Mouse (Mus musculus) forebrain, embryonic 14.5 days (tissue): Measurements from ENCODE around the gene Nme1. TPM values are rescaled to one million over a fixed set of nuclear protein-coding genes. Genes with fewer than 3 reads are reported as not detected.

Experiments used
- ATAC-seq: fragments of 200-750 bp; cut with Nextera tagmentation; 2 replicates; pipeline ENCODE4 v1.8.0; 2017; ENCODE audit warnings: mild to moderate bottlenecking, moderate library complexity
- DNase-seq: peaks from one replicate; pipeline ENCODE4 v3.0.0-alpha.2; 2015; ENCODE audit warnings: low spot score
- H3K27ac ChIP-seq: fragments of 300-500 bp; sonication (generic); 2 replicates; pipeline ENCODE4 v1.5.1; 2014; ENCODE audit warnings: low read depth, mild to moderate bottlenecking, control low read depth, low read length, moderate library complexity
- H3K27me3 ChIP-seq: fragments of 300-500 bp; sonication (generic); replicated peaks from 2 replicates; pipeline ENCODE4 v1.6.1; 2014; ENCODE audit warnings: low read length, control low read depth, mixed read lengths; ENCODE audit not compliant: control insufficient read depth, insufficient read depth
- H3K36me3 ChIP-seq: fragments of 300-500 bp; sonication (generic); 2 replicates; pipeline ENCODE4 v1.6.1; 2014; ENCODE audit warnings: low read length, control low read depth; ENCODE audit not compliant: control insufficient read depth, insufficient read depth
- H3K4me1 ChIP-seq: fragments of 300-500 bp; sonication (generic); 2 replicates; pipeline ENCODE4 v1.6.1; 2014; ENCODE audit warnings: antibody characterized with exemption, low read length, control low read depth; ENCODE audit not compliant: control insufficient read depth, insufficient read depth
- H3K4me2 ChIP-seq: fragments of 300-500 bp; sonication (generic); 2 replicates; pipeline ENCODE4 v1.6.1; 2014; ENCODE audit warnings: mild to moderate bottlenecking, control low read depth, low read length
- H3K4me3 ChIP-seq: fragments of 300-500 bp; sonication (generic); 2 replicates; pipeline ENCODE4 v1.5.1; 2014; ENCODE audit warnings: low read depth, low read length, control low read depth
- H3K9ac ChIP-seq: fragments of 300-500 bp; sonication (generic); 2 replicates; pipeline ENCODE4 v1.6.1; 2014; ENCODE audit warnings: mild to moderate bottlenecking, low read length, control low read depth, moderate library complexity
- H3K9me3 ChIP-seq: fragments of 300-500 bp; sonication (generic); replicated peaks from 2 replicates; pipeline ENCODE4 v1.6.1; 2016; ENCODE audit warnings: low read length, control low read depth, mixed read lengths; ENCODE audit not compliant: control insufficient read depth
- WGBS: fragments of 180-500 bp; shearing (Covaris S2); extraction: QIAGEN DNeasy Blood & Tissue Kit; methylation state at CpG from one replicate; pipeline ENCODE4 v1.1.7; 2014; 5-methylcytosine and 5-hydroxymethylcytosine counted together
- polyA plus RNA-seq: library from polyadenylated mRNA; unstranded; fragments of >200 nt; fragmentation: Nextera tagmentation; extraction: Ambion mirVana; gene quantifications from 2 replicates; pipeline ENCODE4 v1.2.1, GENCODE M21; 2014

Gene Nme1
- polyA plus RNA-seq, 1 experiment from 2014 or later: 476 TPM

GRCm38 (mm10) chr11:93994531-93994930 is 26.2 kb upstream of the Nme1 start:
- H3K9me3 ChIP-seq: no peaks in the 10 kb centered on the region
- H3K4me1 ChIP-seq: peaks cover 17% of the 10 kb centered on the region
- no peaks in the 10 kb centered on the region for H3K27me3 ChIP-seq
- H3K9ac ChIP-seq: 0 out of 2 replicates have a peak overlapping the region, but pooled peaks have one; percentile 62
- H3K36me3 ChIP-seq: no peaks in the 10 kb centered on the region
- peak overlapping the region; percentile 85 for H3K4me2 ChIP-seq
- H3K4me3 ChIP-seq: peak overlapping the region; percentile 92; the same call in 1 of the 2 replicates
- no peak for DNase-seq
- WGBS: 73% methylated on average over 5 of the region's 5 CpGs
- 0 out of 2 replicates have a peak overlapping the region, but pooled peaks have one; percentile 78 for H3K27ac ChIP-seq
- no peak for ATAC-seq

GRCm38 (mm10) chr11:93988328-93989062 is 20.2 kb upstream of the Nme1 start:
- no peaks in the 10 kb centered on the region for H3K27me3 ChIP-seq
- H3K9ac ChIP-seq: no peak overlapping the region
- no peaks in the 10 kb centered on the region for H3K9me3 ChIP-seq
- H3K4me3 ChIP-seq: no peak overlapping the region
- ATAC-seq: no peak
- H3K36me3 ChIP-seq: no peaks in the 10 kb centered on the region
- 68% methylated on average over 12 of the region's 12 CpGs for WGBS
- no peak for DNase-seq
- H3K4me2 ChIP-seq: no peak overlapping the region
- no peaks in the 10 kb centered on the region for H3K4me1 ChIP-seq
- no peak overlapping the region for H3K27ac ChIP-seq

GRCm38 (mm10) chr11:93987625-93988327 is 19.5 kb upstream of the Nme1 start:
- 79% methylated on average over 8 of the region's 8 CpGs for WGBS
- H3K4me3 ChIP-seq: no peak overlapping the region
- ATAC-seq (no peak), DNase-seq (no peak)
- no peak overlapping the region for H3K9ac ChIP-seq
- H3K4me1 ChIP-seq: no peaks in the 10 kb centered on the region
- no peaks in the 10 kb centered on the region for H3K9me3 ChIP-seq
- no peak overlapping the region for H3K4me2 ChIP-seq
- H3K27ac ChIP-seq: no peak overlapping the region
- no peaks in the 10 kb centered on the region for H3K27me3 ChIP-seq
- no peaks in the 10 kb centered on the region for H3K36me3 ChIP-seq

DNA sequence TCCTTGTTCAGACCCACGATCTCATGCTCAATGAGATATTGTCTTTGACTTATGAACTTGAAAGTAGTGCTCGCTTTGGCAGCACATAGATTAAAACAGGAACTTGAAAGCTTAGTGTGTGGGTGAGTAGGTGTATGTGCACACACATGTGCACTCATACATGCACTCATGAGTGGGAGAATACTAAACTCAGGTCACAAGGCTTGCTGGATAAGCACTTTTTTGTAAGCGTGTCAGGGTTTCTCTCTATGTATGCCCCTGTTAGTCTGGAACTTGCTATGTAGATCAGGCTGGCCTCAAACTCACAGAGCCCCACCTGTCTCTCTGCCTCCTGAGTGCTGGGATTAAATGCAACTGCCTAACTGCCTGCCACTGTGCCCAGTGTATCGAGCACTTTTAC is 18.7 kb upstream of the Nme1 start:
- Histone ChIP-seq H3K4me2 (no peak overlapping the region), H3K27me3 (no peaks in the 10 kb centered on the region), H3K9ac (no peak overlapping the region), H3K27ac (no peak overlapping the region), H3K4me1 (no peaks in the 10 kb centered on the region), H3K36me3 (no peaks in the 10 kb centered on the region), H3K9me3 (no peaks in the 10 kb centered on the region), H3K4me3 (no peak overlapping the region)
- WGBS: 85% methylated on average over 4 of the region's 4 CpGs
- ATAC-seq (no peak), DNase-seq (no peak)

DNA sequence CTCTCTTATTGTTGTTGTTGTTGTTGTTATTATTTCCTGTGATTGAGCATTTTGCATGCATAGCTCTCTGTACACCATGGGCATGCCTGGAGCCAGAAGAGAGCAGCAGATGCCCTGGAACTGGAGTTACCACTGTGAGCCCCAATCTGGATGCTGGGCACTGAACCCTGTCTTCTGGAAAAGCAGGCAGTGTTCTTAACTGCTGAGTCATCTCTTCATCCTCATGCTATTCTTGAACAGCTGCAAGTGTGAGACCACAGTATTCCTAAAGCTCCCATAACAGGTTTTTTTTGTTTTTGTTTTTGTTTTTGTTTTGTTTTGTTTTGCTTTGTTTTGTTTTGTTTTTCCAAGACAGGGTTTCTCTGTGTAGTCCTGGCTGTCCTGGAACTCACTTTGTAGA is 18.0 kb upstream of the Nme1 start:
- Histone ChIP-seq H3K4me2 (no peak overlapping the region), H3K27ac (no peak overlapping the region), H3K36me3 (no peaks in the 10 kb centered on the region), H3K4me1 (no peaks in the 10 kb centered on the region), H3K9me3 (no peaks in the 10 kb centered on the region), H3K27me3 (no peaks in the 10 kb centered on the region), H3K9ac (no peak overlapping the region), H3K4me3 (no peak overlapping the region)
- no peak for DNase-seq
- ATAC-seq: no peak

DNA sequence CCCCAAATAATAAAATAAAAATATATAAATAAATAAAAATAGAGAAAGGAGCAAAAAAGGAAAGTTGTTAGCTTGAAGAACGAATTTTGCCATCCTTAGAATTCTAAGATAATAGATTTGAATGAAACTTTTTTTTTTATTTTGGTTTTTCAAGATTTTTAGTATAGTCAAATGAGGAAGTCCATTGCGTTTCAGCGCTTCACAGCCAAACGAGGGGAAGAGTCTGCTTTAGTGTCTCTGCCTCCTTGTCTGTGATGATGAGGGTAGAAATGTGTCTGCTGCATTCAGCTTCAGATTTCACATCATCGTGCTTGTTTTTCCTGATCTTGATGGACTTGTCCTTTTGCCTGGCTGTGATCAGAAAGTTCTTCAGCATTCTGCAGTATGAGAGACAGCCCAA is 16.9 kb upstream of the Nme1 start:
- H3K27ac ChIP-seq: no peak overlapping the region
- H3K9ac ChIP-seq: no peak overlapping the region
- no peak for ATAC-seq
- H3K4me3 ChIP-seq: no peak overlapping the region
- no peak overlapping the region for H3K4me2 ChIP-seq
- WGBS: 88% methylated on average over 5 of the region's 5 CpGs
- no peaks in the 10 kb centered on the region for H3K9me3 ChIP-seq
- H3K36me3 ChIP-seq: no peaks in the 10 kb centered on the region
- H3K27me3 ChIP-seq: no peaks in the 10 kb centered on the region
- H3K4me1 ChIP-seq: no peaks in the 10 kb centered on the region
- no peak for DNase-seq

- ATAC-seq (no peak), DNase-seq (no peak)
- no peaks in the 10 kb centered on the region for H3K4me1 ChIP-seq
- no peaks in the 10 kb centered on the region for H3K27me3 ChIP-seq
- no peak overlapping the region for H3K9ac ChIP-seq
- no peaks in the 10 kb centered on the region for H3K9me3 ChIP-seq
- no peak overlapping the region for H3K4me3 ChIP-seq
- H3K27ac ChIP-seq: no peak overlapping the region
- H3K36me3 ChIP-seq: no peaks in the 10 kb centered on the region
- H3K4me2 ChIP-seq: no peak overlapping the region
- WGBS: 87% methylated on average over 3 of the region's 3 CpGs
Observed at GRCm38 (mm10) chr11:93984619-93985018, 16.3 kb upstream of the Nme1 start.

DNA sequence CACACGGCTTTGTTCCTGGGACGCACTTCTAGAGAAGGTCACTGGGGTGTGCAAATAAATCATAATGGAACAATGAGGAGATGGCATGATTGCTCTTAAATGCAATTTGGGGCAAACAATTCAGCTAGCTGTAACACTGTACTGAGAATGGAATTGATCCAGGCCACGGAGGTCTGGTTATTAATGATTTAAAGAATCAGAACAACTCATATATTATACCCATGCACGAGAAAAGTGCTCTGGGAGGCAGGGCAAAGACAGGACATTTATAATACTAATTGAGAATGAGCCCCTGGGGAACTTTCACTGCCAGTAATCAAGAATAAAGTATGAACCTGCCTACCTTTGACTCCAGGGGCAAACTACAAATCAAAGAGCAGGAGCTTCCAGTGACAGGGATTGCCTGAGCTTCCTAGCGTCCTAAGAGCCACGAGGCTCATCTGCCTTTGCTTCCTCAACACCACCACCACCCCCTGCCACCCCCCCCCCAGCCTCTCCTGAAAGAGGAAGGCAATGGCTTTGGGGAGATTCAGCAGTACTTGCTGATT is 11.3 kb upstream of the Nme1 start:
- H3K9ac ChIP-seq: no peak overlapping the region
- no peak overlapping the region for H3K27ac ChIP-seq
- DNase-seq (no peak), ATAC-seq (no peak)
- H3K36me3 ChIP-seq: no peaks in the 10 kb centered on the region
- H3K9me3 ChIP-seq: no peaks in the 10 kb centered on the region
- no peak overlapping the region for H3K4me3 ChIP-seq
- WGBS: 66% methylated on average over 6 of the region's 6 CpGs
- H3K27me3 ChIP-seq: no peaks in the 10 kb centered on the region
- no peak overlapping the region for H3K4me2 ChIP-seq
- H3K4me1 ChIP-seq: no peaks in the 10 kb centered on the region

- Histone ChIP-seq H3K27me3 (no peaks in the 10 kb centered on the region), H3K27ac (no peak overlapping the region), H3K4me3 (no peak overlapping the region), H3K9ac (no peak overlapping the region), H3K36me3 (no peaks in the 10 kb centered on the region), H3K9me3 (no peaks in the 10 kb centered on the region), H3K4me1 (0 out of 2 replicates have a peak, but pooled peaks cover 4% of the 10 kb centered on the region), H3K4me2 (no peak overlapping the region)
- no peak for DNase-seq
- no peak for ATAC-seq
- WGBS: 89% methylated on average over 5 of the region's 5 CpGs
Observed at GRCm38 (mm10) chr11:93972951-93973350, 4.6 kb upstream of the Nme1 start.
